Mouse (Mus musculus): Measurements from ENCODE around the gene Otud7a.
"Not testable (repeated sequence)": the region's sequence is repeated elsewhere in the genome, so short reads cannot be mapped to it uniquely, and the experiment has no call there.

The Otud7a gene

DNA sequence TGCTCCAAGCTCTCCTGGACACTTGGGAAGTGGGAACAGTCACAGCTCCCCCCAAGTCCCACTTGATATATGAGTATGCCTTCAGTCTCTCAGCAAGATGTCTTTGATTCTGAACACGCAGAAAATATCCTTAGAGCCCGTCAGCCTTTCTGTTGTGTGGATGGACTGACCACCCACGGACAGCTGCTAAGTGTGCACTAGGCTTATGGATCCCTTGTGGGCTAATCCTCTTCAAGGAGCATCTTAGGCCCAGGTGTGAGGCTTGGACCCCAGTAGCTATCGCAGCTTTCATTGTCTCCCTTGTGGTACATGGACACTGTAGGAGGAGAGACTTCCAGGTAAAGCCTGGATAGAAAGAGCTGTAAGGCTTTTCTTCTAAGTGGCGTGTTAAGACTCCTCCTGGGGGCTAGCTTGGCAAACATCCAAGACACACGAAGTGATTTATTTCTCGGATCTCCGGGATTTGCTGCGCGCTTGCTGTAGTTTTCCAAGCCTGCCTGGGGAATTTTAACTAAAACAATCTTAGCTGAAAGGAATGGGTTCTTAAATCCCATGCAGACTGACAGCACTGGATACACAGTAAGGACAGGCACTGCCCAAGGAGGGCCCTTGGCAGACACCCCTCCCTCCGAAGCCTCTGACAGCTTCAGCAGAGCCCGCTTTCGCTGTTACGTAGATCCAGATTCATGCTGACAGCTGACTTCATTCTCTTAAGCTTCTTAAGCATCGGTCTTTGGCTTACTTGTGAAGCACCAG lies 223.6 kb downstream of the Otud7a start:
- CTCF ChIA-PET, result interaction anchor here in 3 of 4 experiments (0.9 to 1.4 kb wide), 4 partner anchors 172 to 347 kb away, joined by 3 to 4 read pairs (median 3); no protein-coding TSS in a partner anchor
- POLR2A ChIA-PET, result no interaction called here

DNA sequence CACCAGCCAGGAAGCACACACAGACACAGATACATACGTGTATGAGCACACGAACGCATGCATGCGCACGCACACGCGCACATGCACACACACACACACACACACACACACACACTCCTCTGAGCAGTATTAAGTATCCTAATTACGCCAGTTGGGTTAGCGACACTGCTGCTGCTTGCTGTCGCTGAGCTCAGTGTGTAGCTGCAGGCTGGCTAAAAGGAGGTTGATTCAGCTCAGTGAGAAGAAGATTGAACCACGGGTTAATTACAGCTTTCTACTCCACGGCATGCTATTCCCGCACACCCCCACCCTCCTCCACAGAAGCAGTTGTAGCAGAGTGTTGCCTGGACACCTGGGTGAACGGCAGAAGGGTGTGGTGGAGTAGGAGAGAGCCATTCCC lies 224.4 kb downstream of the Otud7a start:
- ChIA-PET POLR2A (no interaction called here), CTCF (interaction anchor here in 3 of 4 experiments (0.6 to 1.4 kb wide), 4 partner anchors 12 to 347 kb away, joined by 3 to 4 read pairs (median 3); no protein-coding TSS in a partner anchor)

DNA sequence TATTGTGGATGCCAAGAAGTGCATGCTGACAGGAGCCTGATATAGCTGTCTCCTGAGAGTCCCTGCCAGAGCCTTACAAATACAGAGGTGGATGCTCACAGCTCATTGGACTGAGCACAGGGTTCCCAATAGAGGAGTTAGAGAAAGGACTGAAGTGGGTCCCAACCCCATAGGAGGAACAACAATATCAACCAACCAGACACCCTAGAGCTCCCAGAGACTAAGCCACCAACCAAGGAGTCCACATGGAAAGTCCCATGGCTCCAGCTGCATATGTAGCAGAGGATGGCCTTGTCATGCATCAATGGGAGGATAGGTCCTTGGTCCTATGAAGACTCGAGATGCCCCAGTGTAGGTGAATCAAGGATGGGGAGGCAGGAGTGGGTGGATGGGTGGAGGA lies 226.4 kb downstream of the Otud7a start:
- POLR2A ChIA-PET, result not testable (repeated sequence)
- CTCF ChIA-PET, result interaction anchor here in 2 of 4 experiments (0.6 to 1.9 kb wide), 4 partner anchors 10 to 349 kb away, joined by 3 to 7 read pairs (median 5); no protein-coding TSS in a partner anchor

DNA sequence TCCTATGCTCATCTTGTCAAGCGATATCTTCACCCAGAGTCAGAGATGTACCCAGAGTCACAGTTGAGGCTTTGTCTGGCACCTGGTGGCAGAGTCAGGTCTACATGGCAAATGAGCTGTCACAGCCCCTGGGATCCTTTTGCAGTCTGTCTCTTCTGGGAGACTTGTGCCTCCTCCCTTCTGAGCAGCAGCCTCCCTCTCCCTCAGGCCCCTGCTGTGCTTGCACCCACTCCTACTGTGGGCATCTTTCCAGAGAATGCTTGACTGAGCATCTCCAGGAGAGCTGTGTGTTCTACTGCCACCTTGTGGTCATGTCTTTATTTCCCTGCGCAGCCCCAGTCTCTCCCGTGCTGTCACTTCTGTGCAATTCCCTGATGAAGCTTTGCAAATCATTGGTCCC lies 227.4 kb downstream of the Otud7a start:
- CTCF ChIA-PET, result interaction anchor here (0.7 to 1.9 kb wide), 35 partner anchors 8 to 745 kb away, joined by 3 to 17 read pairs (median 4); partner anchors contain the start of gene Otud7a (in 1 of the 4)
- POLR2A ChIA-PET, result interaction anchor here in 2 of 4 experiments (0.5 to 1.7 kb wide), 3 partner anchors 12 to 268 kb away, joined by 3 to 5 read pairs (median 4); no protein-coding TSS in a partner anchor

DNA sequence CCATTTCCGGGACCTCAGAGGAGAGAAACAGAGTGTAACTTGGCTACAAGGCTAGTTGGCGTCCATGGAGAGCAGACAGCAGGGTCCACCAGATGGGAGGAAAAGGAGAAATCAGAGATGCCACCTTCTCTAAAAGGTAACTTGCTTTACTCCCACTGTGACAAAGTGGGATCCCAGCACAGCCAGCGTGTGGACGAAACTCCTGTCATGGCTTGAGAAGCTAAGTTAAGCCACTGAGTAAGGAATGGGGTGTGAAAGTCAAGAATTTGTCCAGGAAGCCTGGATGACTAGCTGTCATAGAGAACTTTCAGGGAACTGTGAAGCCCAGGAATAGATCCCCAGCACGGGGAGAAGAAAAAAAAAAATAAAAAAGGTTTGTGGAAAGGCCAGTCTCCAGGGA lies 232.1 kb downstream of the Otud7a start:
- CTCF ChIA-PET, result interaction anchor here in 1 of 4 experiments (1.0 kb wide), 1 partner anchor 183 kb away, joined by 5 read pairs; no protein-coding TSS in a partner anchor

DNA sequence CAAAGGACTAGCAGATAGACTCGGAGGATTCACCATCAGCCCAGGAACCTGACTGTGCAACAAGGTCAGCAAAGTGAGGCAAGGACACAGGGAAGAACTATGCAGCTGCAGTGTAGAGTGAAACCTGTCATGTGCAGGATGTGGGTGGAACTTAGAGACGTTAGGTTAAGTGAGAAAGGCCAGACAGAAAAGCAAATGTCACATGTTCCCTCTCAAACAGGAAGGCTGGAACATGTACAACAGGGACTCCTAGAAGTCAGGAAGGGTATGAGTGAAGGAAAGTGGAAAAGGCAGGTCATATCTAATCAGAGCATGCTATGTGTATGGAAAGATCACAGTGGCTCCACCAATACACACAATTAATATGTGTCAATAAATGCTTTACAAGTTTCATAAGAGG lies 232.6 kb downstream of the Otud7a start:
- ChIA-PET CTCF (interaction anchor here in 1 of 4 experiments (1.0 kb wide), 1 partner anchor 184 kb away, joined by 5 read pairs; no protein-coding TSS in a partner anchor), POLR2A (no interaction called here)

More for the DNA sequence above, 232.1 kb downstream of the Otud7a start:
- POLR2A ChIA-PET, result no interaction called here

DNA sequence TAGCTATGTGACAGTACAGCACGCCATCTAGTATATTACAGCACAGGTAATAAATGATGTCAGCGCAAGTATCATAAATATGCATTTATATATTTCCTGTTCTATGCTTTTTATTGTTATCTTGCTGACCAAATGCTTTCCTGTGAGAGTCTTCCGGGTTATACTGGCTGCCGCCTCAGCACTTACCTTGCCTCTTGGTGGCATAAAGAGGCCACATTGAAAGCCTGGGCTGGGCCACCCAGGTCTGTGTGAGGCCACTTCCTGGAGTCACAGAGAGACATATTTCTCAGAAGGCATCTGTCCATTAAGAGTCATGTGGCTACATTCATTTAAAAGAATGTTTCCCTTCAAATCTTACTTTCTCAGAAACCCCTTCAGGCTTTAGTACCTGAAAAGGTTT lies 242.5 kb downstream of the Otud7a start:
- ChIA-PET POLR2A (no interaction called here), CTCF (interaction anchor here in 1 of 4 experiments (1.7 kb wide), 1 partner anchor 15 kb away, joined by 4 read pairs; no protein-coding TSS in a partner anchor)

DNA sequence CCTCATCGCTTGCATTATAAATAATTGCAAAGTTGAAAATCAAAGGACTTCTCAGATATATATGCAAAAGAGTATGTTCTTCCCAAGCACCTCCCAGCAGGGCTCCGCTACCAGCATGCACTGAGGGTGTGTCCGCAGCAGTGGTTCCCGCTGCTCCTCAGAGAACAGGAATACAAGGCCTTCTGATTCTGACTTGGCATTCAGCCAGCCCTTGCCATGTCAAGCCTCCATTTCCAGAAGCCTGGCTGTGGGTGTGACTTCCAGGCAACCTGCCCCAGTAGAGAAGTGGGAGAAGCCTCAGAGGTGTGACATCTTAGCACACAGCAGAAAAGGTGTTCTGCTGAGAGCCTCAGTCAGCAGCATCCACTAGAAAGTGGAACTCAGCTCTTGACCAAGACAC lies 253.4 kb downstream of the Otud7a start:
- ChIA-PET CTCF (no interaction called here), POLR2A (no interaction called here)

DNA sequence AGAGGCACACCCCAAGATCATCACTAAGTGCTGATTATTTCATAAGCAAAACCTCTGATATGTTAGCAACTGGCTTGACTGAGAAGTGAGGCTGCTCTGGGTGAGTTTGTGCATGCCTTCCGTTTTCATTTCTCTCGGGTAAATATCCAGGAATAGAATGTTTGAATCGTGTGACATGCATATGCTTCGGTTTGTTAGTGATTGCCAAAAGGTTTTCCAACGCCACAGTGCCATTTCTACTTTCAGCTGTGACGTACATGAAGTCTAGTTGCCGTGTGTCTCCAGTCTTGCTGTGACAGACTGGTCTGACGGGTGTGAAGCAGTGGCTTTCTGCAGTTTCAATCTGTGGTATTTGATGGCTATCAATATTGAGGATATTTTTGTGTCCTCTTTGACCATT lies 273.4 kb downstream of the Otud7a start:
- ChIA-PET CTCF (no interaction called here), POLR2A (no interaction called here)

DNA sequence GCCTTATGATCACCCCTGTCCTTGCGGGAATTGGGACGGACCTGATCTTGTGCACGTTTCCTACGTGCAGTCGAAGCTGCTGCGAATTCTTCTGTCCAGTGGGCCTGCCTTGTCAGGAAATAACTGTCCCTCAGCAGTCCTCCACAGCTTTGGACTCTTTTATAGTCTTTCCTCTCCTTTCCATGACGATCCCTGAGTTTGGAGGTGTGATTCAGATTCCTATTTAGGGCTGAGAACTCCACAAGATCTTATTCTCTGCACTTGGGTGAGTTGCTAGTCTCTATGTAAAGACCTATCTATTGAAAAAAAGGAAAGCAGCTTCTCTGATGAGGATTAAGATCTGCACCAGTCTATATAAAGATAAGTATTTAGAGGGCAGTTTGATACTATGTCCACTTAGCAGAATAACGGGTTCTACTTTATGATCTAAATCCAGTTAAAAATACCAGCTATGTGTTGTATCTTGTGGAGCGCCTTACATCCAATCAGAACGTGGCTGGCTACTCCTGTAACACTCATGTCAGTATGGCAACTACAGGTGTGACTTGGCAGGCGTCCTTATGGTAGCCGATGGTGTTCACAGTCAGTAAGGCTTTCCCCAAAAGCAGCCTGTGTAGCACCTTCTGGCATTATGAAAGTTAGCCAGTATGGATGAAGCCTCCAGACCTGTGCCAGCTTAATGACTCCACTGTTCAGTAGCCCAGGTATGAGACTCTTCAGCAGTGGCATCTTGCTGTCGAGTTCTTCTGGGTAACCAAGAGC lies 274.8 kb downstream of the Otud7a start:
- ChIA-PET POLR2A (no interaction called here), CTCF (no interaction called here)

DNA sequence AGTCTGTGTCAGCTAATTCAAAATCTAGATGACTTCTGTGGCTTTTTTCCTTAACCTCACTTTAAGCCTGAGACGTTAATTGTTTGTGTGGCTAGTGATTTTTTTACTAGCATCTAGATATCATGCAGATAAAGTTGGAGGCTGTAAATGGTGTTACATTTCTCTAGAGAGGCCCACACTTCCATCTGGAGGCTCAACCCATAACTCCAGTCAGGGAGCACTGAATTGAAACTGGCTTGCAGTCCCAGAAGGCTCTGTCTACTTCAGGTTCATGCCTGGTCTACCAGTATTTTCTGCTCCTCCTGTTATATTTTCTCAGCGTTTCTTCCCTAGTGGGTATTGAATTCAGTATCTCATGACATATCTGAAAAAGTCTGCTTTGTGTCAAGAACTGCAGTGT lies 276.1 kb downstream of the Otud7a start:
- ChIA-PET CTCF (no interaction called here), POLR2A (no interaction called here)

DNA sequence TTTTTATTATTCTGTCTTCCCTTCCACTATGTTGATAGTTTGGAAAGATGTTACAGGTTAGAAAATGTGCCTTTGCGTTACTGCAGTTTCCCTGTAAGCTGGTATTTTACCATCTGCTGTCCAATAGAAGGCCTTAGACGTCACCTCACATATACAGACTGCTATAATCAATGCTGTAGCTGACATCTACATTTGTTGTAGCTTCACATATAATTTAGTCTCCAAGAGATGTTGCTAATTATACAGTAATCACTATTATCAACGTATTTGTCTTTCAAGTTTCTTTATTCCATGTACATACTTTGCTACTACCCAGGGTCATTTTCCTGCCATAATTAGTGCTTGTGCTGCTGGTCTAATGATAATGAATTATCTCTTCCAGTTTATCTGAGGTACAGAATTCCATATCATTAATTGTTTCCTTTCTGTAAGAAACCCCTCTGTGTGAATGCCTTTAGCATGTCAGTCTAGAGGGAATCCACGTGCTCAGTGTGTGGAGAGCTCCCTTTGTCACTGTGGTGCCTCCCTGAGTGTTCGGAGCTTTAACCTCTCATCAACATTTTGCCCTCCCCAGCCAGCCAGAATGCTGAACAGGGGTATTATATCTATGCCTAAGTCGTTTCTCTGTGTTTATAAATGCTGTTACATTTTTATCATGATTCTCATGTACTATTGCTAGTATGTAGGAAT lies 280.6 kb downstream of the Otud7a start:
- ChIA-PET CTCF (no interaction called here), POLR2A (no interaction called here)

DNA sequence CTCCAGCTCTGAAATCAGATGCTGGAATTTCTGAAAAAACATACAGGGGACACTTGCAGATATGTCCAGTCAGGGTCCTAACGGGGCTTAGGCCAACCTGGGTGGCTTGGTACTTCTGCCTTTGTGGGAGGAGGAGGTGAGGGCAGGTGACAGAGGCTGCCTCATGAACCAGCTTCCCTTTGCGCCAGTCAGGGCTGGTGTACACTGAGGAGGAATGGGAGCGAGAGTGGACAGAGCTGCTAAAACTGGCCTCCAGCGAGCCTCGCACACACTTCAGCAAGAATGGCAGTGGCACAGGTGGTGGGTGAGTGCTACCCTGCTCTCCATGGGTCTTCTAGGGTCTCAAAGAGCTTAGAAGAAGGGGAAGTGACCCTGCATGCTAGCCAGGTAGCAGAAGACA lies 285.1 kb downstream of the Otud7a start:
- POLR2A ChIA-PET, result no interaction called here
- CTCF ChIA-PET, result no interaction called here

DNA sequence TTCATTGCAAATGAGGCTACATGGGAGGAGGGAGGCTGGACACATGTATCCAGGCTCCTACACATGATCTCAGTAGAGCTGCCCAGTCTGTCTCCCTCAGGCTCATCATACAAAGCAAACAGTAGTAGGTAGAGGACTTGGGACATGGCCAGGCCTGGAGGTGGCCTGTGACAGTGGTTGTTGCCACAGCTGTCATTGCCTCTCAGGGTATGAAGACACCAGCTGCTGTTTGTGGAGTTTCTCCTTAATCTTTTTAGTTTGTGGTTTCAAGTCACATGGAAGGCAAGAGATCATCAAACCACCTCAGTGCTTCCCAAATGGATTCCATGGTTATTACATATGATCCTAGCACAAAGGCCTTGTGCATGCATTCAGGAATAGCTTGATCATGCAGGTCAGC lies 285.5 kb downstream of the Otud7a start:
- CTCF ChIA-PET, result no interaction called here
- POLR2A ChIA-PET, result no interaction called here

DNA sequence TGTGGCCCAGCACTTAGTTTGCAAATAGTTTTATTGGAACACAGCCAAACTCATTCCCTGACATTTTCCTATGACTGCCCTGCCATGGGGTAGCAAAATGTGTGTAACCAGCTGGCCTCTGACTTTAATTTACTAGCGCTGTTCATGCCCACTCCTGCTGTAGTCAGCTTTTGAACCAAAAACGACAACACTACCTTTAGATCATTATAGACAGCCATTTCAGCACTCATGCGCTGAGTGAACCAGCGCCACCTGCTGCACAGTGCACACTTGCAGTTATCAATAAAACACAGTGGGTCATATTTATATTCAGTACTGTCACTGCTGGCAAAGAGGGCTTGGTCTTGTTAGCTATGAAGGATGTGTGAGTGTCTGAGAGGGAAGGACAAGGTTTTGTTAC lies 293.2 kb downstream of the Otud7a start:
- CTCF ChIA-PET, result interaction anchor here (0.5 to 1.6 kb wide), 14 partner anchors 15 to 416 kb away, joined by 3 to 12 read pairs (median 3); no protein-coding TSS in a partner anchor

DNA sequence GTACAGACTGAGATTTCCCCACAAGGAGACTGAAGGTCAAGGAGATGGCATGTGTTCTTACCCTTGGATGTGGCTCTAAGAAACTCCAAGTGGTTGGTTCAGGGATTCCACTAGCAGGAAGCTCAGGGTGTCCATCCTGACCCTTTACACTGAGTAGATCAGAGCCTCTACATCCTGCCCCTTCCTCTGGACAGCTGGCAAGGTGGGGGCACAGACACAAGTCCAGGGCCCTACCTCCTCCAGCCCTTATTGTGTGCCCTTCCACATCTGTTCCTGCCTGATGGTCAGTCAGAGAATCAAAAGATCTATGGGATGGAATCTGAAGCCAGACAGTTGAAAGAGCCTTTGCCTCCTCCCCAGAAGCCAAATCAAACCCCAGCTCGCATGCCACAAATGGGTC lies 293.6 kb downstream of the Otud7a start:
- ChIA-PET CTCF (interaction anchor here in 3 of 4 experiments (0.5 to 1.6 kb wide), 7 partner anchors 14 to 416 kb away, joined by 3 to 12 read pairs (median 4); no protein-coding TSS in a partner anchor), POLR2A (no interaction called here)

More for the DNA sequence above, 293.2 kb downstream of the Otud7a start:
- POLR2A ChIA-PET, result no interaction called here

DNA sequence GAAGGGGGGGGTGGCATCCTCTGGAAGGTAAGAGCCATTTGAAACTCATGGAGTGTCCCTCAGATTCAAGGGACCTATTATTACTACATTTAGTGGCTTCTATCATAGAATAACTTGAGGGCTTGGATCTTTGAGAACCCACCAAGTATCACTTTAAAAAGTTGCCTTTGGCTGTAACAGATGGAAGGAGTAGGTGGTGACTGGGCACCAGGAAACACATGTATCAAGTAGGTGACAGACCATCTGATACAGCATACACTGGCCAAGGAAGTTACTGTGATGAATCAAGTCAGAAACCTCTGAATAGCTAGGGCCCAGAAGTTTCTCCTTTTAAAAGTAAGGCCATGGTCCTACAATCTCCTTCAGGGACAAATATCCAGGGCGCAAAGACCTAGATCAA lies 298.6 kb downstream of the Otud7a start:
- CTCF ChIA-PET, result no interaction called here
- POLR2A ChIA-PET, result no interaction called here

DNA sequence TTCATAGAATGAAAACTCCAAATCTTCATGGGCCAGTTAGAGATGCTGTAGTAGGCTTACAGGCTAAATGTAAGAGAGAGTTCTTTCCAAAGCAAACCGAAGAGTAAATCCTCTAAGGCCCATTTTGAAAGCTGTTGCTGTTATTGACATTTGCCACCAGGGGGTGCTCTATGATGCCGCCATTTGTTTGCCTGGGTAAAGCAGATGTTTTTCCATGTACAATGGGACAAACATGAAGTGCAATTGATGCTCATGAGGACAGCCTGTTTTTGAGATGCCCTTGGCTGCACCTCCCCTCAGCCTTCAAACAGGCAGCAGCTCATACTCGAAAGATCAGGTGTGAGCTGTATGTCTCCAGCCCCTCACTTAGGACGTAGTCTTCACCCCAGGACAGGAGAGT lies 307.5 kb downstream of the Otud7a start:
- ChIA-PET CTCF (interaction anchor here (0.6 to 2.7 kb wide), 31 partner anchors 9 to 978 kb away, joined by 3 to 11 read pairs (median 4); partner anchors contain the start of gene Fan1 (in 1 of the 4)), POLR2A (interaction anchor here in 2 of 4 experiments (1.0 to 1.2 kb wide), 2 partner anchors 187 to 188 kb away, joined by 3 read pairs; no protein-coding TSS in a partner anchor)

DNA sequence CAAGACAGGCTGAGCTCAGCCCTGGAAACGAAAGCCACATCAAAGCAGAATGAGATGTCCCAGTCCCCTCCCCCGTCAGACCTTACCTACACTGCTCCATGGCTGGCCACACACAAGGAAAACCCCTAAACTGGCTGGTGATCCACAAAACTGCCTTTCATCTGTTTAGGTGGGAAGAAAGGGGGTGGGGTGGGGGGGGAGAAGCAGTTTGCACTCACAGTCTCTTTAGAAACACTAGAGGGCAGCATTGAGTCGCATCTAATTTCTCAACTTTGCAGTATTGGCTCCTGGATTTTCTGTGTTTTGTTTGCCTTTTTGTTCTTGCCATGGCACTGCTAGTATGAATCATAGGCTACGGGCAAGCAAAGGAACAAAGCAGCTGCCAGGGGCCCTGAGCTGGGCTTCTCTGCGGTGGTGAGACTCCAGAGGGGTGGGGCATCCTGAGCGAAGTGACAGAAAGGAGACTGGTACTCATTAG lies 308.8 kb downstream of the Otud7a start:
- CTCF ChIA-PET, result interaction anchor here (0.6 to 2.7 kb wide), 33 partner anchors 8 to 1077 kb away, joined by 3 to 12 read pairs (median 4); no protein-coding TSS in a partner anchor
- POLR2A ChIA-PET, result interaction anchor here in 3 of 4 experiments (0.7 to 1.4 kb wide), 4 partner anchors 102 to 280 kb away, joined by 3 to 6 read pairs (median 4); no protein-coding TSS in a partner anchor

Data from embryonic stem cell, embryonic (primary cell).